Comparison of ENCODE assay signal across 8 mouse cellular contexts in genomic region chr7:27472596-27472995, GRCm38 (mm10). TPM values are rescaled to one million over a fixed set of nuclear protein-coding genes. Genes with fewer than 3 reads are reported as not detected.
DNase-seq lines count a peak whose midpoint lies in the region; ATAC-seq and TF ChIP-seq lines count a peak whose summit lies in the region.

No protein-coding gene starts in this region.

- intact Hi-C loops in gastrocnemius, postnatal 36 days (cut with DNase I), result no loop called here

- TF ChIP-seq CTCF in lung, embryonic 14.5 days (IDR thresholded peaks at IDR 0.05; ENCODE audit: low read depth), result no peak

- H3K4me2 ChIP-seq in lung, embryonic 14.5 days, result peak overlapping the region; percentile 69
- H3K4me2 ChIP-seq in hindbrain, embryonic 15.5 days, result peak overlapping the region; percentile 88

- peak overlapping the region; percentile 75 for H3K4me3 ChIP-seq in lung, embryonic 14.5 days (ENCODE audit: low read depth, low read length)
- peak overlapping the region; percentile 52 for H3K4me3 ChIP-seq in hindbrain, embryonic 15.5 days
- H3K4me3 ChIP-seq in midbrain, embryonic 10.5 days, result peak overlapping the region; percentile 81

- peaks cover 16% of the 10 kb centered on the region; the same call in 1 of the 2 replicates for H3K36me3 ChIP-seq in lung, embryonic 14.5 days (ENCODE audit: insufficient read depth)
- no peaks in the 10 kb centered on the region for H3K36me3 ChIP-seq in hindbrain, embryonic 15.5 days
- peaks cover 18% of the 10 kb centered on the region for H3K36me3 ChIP-seq in midbrain, embryonic 10.5 days

- no peaks in the 10 kb centered on the region for H3K27me3 ChIP-seq in lung, embryonic 14.5 days (ENCODE audit: insufficient read depth, low read length)
- no peaks in the 10 kb centered on the region for H3K27me3 ChIP-seq in hindbrain, embryonic 15.5 days
- no peaks in the 10 kb centered on the region for H3K27me3 ChIP-seq in midbrain, embryonic 10.5 days (ENCODE audit: low read depth, poor library complexity, severe bottlenecking)

- H3K9ac ChIP-seq in lung, embryonic 14.5 days, result peak overlapping the region; percentile 40
- H3K9ac ChIP-seq in hindbrain, embryonic 15.5 days, result 0 out of 2 replicates have a peak overlapping the region, but pooled peaks have one; percentile 44

- 13% methylated on average over 7 of the region's 7 CpGs for WGBS in lung, embryonic 14.5 days
- WGBS in hindbrain, embryonic 15.5 days, result 42% methylated on average over 7 of the region's 7 CpGs
- 43% methylated on average over 7 of the region's 7 CpGs for WGBS in midbrain, embryonic 10.5 days

- H3K4me1 ChIP-seq in lung, embryonic 14.5 days (ENCODE audit: insufficient read depth), result peaks cover 5% of the 10 kb centered on the region; the same call in 1 of the 2 replicates
- peaks cover 3% of the 10 kb centered on the region for H3K4me1 ChIP-seq in hindbrain, embryonic 15.5 days (replicated peaks)
- peaks cover 19% of the 10 kb centered on the region for H3K4me1 ChIP-seq in midbrain, embryonic 10.5 days

- H3K27ac ChIP-seq in lung, embryonic 14.5 days (ENCODE audit: low read depth), result peak overlapping the region; percentile 86
- peak overlapping the region; percentile 83 for H3K27ac ChIP-seq in hindbrain, embryonic 15.5 days (replicated peaks)
- H3K27ac ChIP-seq in midbrain, embryonic 10.5 days (replicated peaks), result peak overlapping the region; percentile 92

- no peaks in the 10 kb centered on the region for H3K9me3 ChIP-seq in lung, embryonic 14.5 days (ENCODE audit: low read depth, low read length)
- no peaks in the 10 kb centered on the region for H3K9me3 ChIP-seq in hindbrain, embryonic 15.5 days
- H3K9me3 ChIP-seq in midbrain, embryonic 10.5 days (replicated peaks), result no peaks in the 10 kb centered on the region

- DNase-seq in lung, embryonic 14.5 days, result peak; percentile 26
- DNase-seq in lung, adult 18-20 months, result no peak
- DNase-seq in c-Kit-positive CD71-positive TER-119-positive erythroid progenitor cells, embryonic 14.5 days (ENCODE audit: low spot score), result peak; percentile 44
- no peak for DNase-seq in midbrain, embryonic 10.5 days (ENCODE audit: low spot score)
- no peak for DNase-seq in gastrocnemius, postnatal 36 days
- DNase-seq in layer of hippocampus, postnatal 25 days (ENCODE audit: extremely low spot score in 1 of 2, low spot score in 1 of 2), result no peak

- no peak for ATAC-seq in lung, embryonic 14.5 days (ENCODE audit: insufficient read depth)
- ATAC-seq in hindbrain, embryonic 15.5 days (ENCODE audit: low FRiP score, low read depth), result no peak
- ATAC-seq in frontal cortex, adult (ENCODE audit: low TSS enrichment), result no peak

RNA-seq across cellular contexts. Expression of gene Sertad3, which starts 1.0 kb away (rescaled TPM):
- 22.0 and 24.3 TPM in 2 replicates for polyA plus RNA-seq in lung, embryonic 14.5 days (2014; fragmentation: Nextera tagmentation; extraction: Ambion mirVana)
- polyA plus RNA-seq in hindbrain, embryonic 15.5 days (2015; fragmentation: Nextera tagmentation; extraction: Ambion mirVana), result 10.5 and 11.3 TPM in 2 replicates
- 18.9 and 21.9 TPM in 2 replicates for polyA plus RNA-seq in midbrain, embryonic 10.5 days (2016; fragmentation: Nextera tagmentation; extraction: Ambion mirVana)
- 1 to 10 TPM; 4.5 to 5.3 TPM for total RNA-seq in gastrocnemius, postnatal 36 days (2021)
- 1 to 10 TPM; 3.3 to 3.9 TPM for total RNA-seq in layer of hippocampus, postnatal 25 days (2021)

RNA-seq across cellular contexts. Expression of gene Sertad1, which starts 14.1 kb away (rescaled TPM):
- 39.3 and 42.5 TPM in 2 replicates for polyA plus RNA-seq in lung, embryonic 14.5 days (2014; fragmentation: Nextera tagmentation; extraction: Ambion mirVana)
- polyA plus RNA-seq in hindbrain, embryonic 15.5 days (2015; fragmentation: Nextera tagmentation; extraction: Ambion mirVana), result 9.3 and 9.8 TPM in 2 replicates
- polyA plus RNA-seq in midbrain, embryonic 10.5 days (2016; fragmentation: Nextera tagmentation; extraction: Ambion mirVana), result 16.4 and 19.2 TPM in 2 replicates
- total RNA-seq in gastrocnemius, postnatal 36 days (2021), result 1 to 10 TPM; 7.1 to 8.8 TPM
- 1 to 10 TPM; 7.0 to 7.3 TPM for total RNA-seq in layer of hippocampus, postnatal 25 days (2021)

RNA-seq across cellular contexts. Expression of gene Blvrb, which starts 24.8 kb away (rescaled TPM):
- polyA plus RNA-seq in lung, embryonic 14.5 days (2014; fragmentation: Nextera tagmentation; extraction: Ambion mirVana), result 54.5 and 56.0 TPM in 2 replicates
- polyA plus RNA-seq in hindbrain, embryonic 15.5 days (2015; fragmentation: Nextera tagmentation; extraction: Ambion mirVana), result 20.2 and 24.0 TPM in 2 replicates
- 38.9 and 40.9 TPM in 2 replicates for polyA plus RNA-seq in midbrain, embryonic 10.5 days (2016; fragmentation: Nextera tagmentation; extraction: Ambion mirVana)
- 10 to 100 TPM; 10.9 to 12.7 TPM for total RNA-seq in gastrocnemius, postnatal 36 days (2021)
- total RNA-seq in layer of hippocampus, postnatal 25 days (2021), result 10 to 100 TPM; 16.1 to 22.6 TPM

RNA-seq across cellular contexts. Expression of gene Sptbn4, which starts 25.1 kb away (rescaled TPM):
- 0.31 and 0.51 TPM in 2 replicates for polyA plus RNA-seq in lung, embryonic 14.5 days (2014; fragmentation: Nextera tagmentation; extraction: Ambion mirVana)
- polyA plus RNA-seq in hindbrain, embryonic 15.5 days (2015; fragmentation: Nextera tagmentation; extraction: Ambion mirVana), result 3.2 and 3.7 TPM in 2 replicates
- polyA plus RNA-seq in midbrain, embryonic 10.5 days (2016; fragmentation: Nextera tagmentation; extraction: Ambion mirVana), result 0.30 and 0.52 TPM in 2 replicates
- total RNA-seq in gastrocnemius, postnatal 36 days (2021), result under 1 TPM in 1 of 2 experiments, not detected in 1; 0.03 TPM
- 100 to 1,000 TPM; 121 to 142 TPM for total RNA-seq in layer of hippocampus, postnatal 25 days (2021)

RNA-seq across cellular contexts. Expression of gene Prx, which starts 26.5 kb away (rescaled TPM):
- polyA plus RNA-seq in lung, embryonic 14.5 days (2014; fragmentation: Nextera tagmentation; extraction: Ambion mirVana), result 2.5 and 2.9 TPM in 2 replicates
- 1.8 and 1.9 TPM in 2 replicates for polyA plus RNA-seq in hindbrain, embryonic 15.5 days (2015; fragmentation: Nextera tagmentation; extraction: Ambion mirVana)
- 2.3 and 2.5 TPM in 2 replicates for polyA plus RNA-seq in midbrain, embryonic 10.5 days (2016; fragmentation: Nextera tagmentation; extraction: Ambion mirVana)
- total RNA-seq in gastrocnemius, postnatal 36 days (2021), result 10 to 100 TPM in 1 of 2 experiments, 1 to 10 TPM in 1; 4.6 to 10.7 TPM
- under 1 TPM; 0.32 to 0.38 TPM for total RNA-seq in layer of hippocampus, postnatal 25 days (2021)

Comparison
In these comparisons a context has a peak if more than half of its experiments do, and no peak if none do; other contexts are left out.
1. DNase-seq: peak in lung, embryonic 14.5 days (single experiment) and c-Kit-positive CD71-positive TER-119-positive erythroid progenitor cells, embryonic 14.5 days (single experiment); none in lung, adult 18-20 months (0 of 2), midbrain, embryonic 10.5 days (single experiment), gastrocnemius, postnatal 36 days (0 of 2) and layer of hippocampus, postnatal 25 days (0 of 2).
2. Peak in every context shown above with its lines, with median percentiles within 50 percentile points of each other: H3K27ac ChIP-seq and H3K4me3 ChIP-seq.